Mouse (Mus musculus) heart, postnatal 14 days (tissue): ENCODE data around the gene Dusp22. TPM values are rescaled to one million over a fixed set of nuclear protein-coding genes. Genes with fewer than 3 reads are reported as not detected.

ENCODE experiments used
- DNase-seq, 2 experiments: peaks; one replicate each; pipeline ENCODE4 v3.0.0; 2021 to 2022
- intact Hi-C: fragments of 180-260 bp; cut with DNase I; formaldehyde crosslinking; loops from one replicate; pipeline ENCODE4 v1.15.1; 2025
- long read RNA-seq, 2 experiments: library from polyadenylated mRNA; stranded (forward); transcript quantifications; one replicate each; pipeline ENCODE4 v2.0.0; 2021
- total RNA-seq, 2 experiments: library from RNA; stranded (reverse); gene quantifications; 2 replicates each; pipeline ENCODE4 v1.2.3; 2021

Dusp22 gene
- 10 to 100 TPM; 19.6 to 19.9 TPM for total RNA-seq
- long read RNA-seq, experiment 1, transcript Dusp22-202 (7 exons, 3,015 nt), result minor isoform, 11 of 26 reads
- long read RNA-seq, experiment 1, transcript Dusp22-201 (8 exons, 1,161 nt), result major isoform, 12 of 26 reads
- long read RNA-seq, experiment 1, partial matches to known transcripts, result 1 of 26 reads
- long read RNA-seq, experiment 1, other reads (novel, unspliced or antisense), result 2 of 26 reads
- long read RNA-seq, experiment 2, transcript Dusp22-201 (8 exons, 1,161 nt), result minor isoform, 14 of 35 reads
- long read RNA-seq, experiment 2, transcript Dusp22-202 (7 exons, 3,015 nt), result major isoform, 20 of 35 reads
- long read RNA-seq, experiment 2, partial matches to known transcripts, result 0 of 35 reads
- long read RNA-seq, experiment 2, other reads (novel, unspliced or antisense), result 1 of 35 reads

DNA sequence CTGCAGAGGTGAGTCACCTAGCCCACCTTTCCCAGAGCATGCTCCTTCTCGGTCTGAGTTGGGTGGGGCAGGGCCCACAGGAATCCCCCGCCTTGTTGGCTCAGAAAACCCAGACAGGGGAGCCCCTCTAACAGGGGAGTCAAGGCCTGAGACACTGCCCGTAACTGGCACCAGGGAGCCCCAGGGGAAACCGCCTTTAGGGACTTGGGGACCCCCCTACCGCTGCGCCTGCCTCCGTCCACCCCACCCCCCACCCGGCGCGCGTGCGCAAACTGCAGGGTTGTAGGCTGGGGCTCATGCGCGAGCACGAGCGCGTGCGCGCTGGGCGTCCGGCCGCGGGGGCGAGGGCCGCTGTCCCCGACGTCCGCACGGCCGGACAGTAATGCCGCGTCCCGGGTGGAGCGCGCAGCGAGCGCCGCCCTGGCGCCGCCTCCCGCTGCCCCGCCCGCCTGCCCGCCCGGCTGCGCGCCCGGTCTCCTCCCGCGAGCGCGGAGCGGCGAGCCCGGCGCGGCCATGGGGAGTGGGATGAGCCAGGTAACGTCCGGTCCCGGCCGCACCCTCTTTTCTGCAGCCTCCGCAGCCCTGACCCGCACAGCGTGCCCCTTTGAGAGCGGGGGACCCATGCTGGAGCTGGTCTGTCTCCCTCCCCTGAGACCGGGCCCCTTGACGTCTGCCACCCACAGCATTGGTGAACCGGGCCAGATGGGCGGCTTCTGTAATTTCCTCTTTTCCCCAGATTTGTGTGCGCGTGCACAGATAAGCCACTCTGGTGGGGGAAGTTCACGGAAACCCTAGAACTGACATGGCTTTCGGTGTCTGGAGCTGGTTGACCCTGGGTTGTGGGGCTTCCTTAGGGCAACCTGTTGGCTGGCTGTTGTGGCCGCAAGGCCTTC is at the start of gene Dusp22:
Dusp22 (plus strand) TSS at position 387 of the 893 bp plus-strand sequence.
- DNase-seq, result peak; percentile 93 to 95
- intact Hi-C loops, result loop anchor here (2.0 to 10.0 kb wide), 2 partner anchors 111 to 315 kb away; partner anchors contain the start of genes Exoc2 and Gm5447

DNA sequence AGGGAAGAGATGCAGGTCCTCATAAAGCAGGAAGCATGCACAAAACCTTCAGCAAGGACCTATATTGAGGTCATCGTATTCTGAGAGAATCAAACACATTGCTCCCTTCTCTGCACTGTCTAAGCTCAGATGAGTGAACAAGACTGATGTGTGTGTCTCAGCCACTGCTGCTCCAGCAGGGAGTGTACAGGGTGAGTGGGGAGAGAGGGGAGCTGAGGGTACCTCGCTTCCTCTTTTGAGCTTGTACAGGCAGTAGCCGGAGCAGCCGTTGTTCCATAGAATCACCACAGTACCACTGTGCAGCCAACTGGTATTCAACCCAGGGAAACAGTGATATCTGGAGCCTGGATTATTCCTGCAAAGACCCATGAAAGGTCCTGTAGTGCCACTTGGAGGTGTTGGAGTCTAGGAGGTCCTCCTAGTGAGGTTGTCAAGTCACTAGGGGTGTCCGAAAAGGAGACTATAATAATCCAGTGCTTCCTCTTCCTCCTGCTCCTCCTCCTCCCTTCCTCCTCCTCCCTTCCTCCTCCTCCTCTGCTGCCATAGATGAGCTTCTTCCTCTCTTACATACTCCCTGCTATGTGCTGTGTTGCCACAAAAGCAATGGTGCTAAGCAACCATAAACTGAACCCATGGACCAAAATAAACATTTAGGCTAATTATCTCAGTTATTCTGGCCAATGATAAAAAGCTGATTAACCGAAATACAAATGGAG is 47.6 kb upstream of the Dusp22 start:
- intact Hi-C loops, result no loop called here
- DNase-seq, result no peak

DNA sequence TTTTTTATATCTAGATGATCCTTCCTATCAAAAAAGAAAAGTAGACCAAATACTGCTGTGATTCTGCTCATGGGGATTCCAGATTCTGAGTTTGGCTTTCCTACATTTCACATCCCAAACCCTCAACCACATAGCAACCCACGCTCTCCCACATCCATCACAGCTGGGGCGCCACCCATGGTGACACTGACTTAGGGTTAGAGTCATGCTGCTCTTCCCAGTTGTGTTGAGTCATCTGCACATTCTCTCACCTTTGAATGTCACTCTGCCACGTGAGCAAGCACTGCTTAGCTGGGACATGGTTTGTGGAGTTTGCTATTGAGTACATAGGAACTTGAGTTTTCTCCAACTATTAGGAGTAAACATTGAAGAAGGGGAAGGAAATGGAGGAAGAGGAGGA is 40.1 kb upstream of the Dusp22 start:
- intact Hi-C loops, result no loop called here
- no peak for DNase-seq

DNA sequence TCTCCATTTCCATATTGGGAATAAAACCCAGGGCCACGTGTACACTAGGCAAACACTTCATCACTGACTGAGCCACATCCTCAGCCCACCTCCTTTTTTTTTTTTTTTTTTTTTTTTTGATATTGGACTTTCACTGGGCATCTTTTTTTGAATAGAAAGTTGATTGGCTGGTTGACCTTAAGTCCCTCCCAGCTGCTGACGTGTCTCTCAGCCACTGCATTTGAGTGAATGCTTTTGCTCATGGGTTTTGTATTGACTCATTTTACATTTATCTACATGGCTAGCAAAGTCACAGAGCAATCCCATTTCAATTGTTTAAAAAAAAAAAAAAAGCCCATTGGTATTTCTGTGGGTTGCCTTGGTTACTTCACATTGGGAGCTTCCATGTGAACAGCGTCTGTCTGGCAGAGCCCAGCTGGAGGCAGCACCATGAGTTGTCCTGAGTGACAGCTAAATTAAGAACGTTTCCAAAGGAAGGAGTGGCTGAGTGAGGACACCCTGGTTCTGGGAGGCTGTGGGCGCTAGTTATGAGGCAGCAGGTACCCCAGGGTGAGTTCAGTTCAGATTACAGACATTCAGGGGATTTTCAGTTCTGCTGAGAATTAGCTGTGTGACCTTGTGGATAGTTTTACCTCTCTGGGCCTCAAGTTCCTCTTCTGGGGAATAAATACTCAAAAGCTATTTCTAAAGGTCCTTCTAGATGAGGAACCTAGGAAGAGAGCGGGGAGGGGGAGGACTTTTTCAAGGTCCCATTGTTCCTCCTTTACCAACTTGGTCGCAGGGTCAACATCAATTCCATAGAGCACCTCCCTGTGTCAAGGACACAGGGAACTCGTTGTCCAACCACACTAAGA is 31.4 kb upstream of the Dusp22 start:
- no peak for DNase-seq
- intact Hi-C loops, result no loop called here

- DNase-seq, result no peak
- intact Hi-C loops, result no loop called here
These were observed 29.9 kb upstream of the Dusp22 start for GRCm38 (mm10) chr13:30629794-30630410.

DNA sequence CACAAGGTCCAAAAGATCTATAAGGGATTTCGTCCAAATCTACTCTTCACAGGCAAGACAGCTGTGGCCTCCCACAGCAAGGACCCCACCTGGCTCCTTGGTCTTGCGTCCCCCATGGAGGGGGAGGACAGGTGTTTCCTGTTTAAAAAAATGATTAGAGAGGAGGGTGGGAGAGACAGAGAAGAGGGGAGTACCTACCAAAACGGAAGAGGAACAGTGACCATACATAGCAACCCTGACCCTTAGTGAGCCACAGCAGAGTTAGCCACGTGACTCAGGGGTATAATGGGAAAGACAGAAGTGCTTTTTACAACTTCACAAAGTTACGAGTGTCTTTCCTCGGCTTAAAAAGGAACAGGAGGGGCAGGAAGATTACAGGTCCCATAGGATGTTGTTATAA is 26.8 kb upstream of the Dusp22 start:
- intact Hi-C loops, result no loop called here
- DNase-seq, result no peak

DNA sequence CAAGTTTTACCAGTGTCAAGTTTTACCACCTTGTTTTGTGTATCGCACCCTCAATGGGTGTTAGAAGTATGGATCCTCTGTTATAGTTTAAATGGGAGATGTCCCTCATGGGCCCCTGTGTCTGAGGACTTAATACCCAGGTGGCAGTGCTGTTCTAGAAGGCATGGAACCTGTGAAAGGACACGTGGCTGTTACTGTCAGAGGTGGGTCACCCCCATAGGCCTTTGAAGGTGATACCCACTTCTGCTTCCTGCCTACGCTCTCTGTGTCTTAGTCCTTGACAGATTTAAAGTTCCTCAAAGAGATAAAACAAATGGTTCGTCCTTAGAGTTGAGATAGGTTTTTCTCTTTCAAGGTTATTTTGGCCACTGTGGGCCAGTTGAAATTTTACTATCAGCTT is 23.3 kb upstream of the Dusp22 start:
- intact Hi-C loops, result no loop called here
- no peak for DNase-seq

DNA sequence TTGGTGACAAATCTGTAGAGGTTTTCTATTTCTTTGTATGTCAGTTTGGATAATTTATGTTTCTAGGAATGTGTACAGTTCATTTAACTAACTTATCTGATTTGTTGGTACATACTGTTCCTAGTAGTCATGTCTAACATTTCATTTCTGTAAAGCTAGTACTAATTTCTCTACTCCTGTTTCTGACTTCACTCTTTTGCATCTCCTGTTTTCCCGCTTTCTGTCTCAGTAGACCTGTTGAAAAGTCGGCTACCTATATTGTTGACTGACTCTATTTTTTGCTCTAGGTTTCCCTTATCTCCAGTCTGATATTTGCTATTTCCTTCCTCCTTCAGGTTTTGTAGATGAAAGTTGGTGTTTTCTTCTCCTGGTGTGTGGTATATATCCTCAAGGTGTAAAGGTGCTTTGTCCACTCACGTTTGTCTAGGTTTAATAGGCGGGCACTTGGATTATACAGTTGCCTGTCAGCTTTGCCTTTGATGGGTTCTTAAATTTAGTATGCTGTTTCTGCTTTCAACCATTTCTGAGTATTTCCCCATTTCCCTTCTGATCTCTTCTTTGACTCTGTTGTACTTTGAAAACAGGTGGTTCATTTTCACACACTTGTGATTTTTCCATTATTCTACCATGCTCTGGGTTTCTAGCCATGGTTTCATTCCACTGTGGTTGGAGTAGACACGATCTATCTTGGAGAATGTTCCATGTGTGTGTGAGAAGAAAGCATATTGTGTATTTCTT is 21.3 kb upstream of the Dusp22 start:
- intact Hi-C loops, result no loop called here
- DNase-seq, result no peak

DNA sequence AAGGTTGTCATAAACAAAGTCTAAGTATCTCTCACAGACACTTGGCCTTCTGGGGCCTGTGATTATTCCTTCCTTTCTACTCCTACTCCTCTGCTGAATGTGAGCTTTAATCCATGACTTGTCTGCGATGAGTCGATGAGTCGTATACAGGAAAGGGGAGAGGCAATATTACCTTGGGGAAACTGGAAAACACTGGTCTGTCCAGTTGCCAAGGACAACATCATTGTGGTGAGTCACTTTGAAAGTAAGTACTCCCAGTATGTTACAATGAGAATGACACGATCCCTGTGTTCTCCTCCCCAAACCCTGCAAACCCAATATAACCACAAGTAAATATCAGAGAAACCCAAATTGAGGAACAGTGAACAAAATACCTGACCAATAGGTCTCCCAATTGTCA is 17.7 kb upstream of the Dusp22 start:
- intact Hi-C loops, result no loop called here

GRCm38 (mm10) chr13:30648461-30648860 is 11.3 kb upstream of the Dusp22 start:
- no peak for DNase-seq
- intact Hi-C loops, result no loop called here

More for the DNA sequence above, 17.7 kb upstream of the Dusp22 start:
- DNase-seq, result no peak

GRCm38 (mm10) chr13:30649197-30649596 is 10.6 kb upstream of the Dusp22 start:
- intact Hi-C loops, result no loop called here
- DNase-seq, result no peak

DNA sequence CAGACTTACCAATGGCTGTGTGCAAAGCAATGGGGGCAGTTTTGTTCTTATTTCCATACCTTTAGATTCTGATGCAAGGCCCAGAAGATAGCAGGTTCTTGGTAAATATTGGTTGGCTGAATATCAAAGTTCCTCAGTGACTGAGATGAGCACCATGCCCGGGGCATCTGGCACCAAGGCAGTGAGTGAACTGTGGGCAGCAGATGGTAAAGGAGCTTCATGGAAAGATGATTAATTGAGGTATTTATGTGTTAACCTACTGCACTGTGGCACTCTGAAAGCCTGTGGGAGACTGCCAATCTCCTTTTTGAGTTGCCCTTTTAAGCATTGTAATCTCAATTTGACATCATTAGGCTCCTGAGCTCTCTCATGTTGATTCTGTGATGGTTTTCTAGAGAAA is 9.1 kb upstream of the Dusp22 start:
- intact Hi-C loops, result loop anchor here (10.0 kb wide), 1 partner anchor 324 kb away; the partner anchor contains the start of genes Exoc2 and Gm5447

DNA sequence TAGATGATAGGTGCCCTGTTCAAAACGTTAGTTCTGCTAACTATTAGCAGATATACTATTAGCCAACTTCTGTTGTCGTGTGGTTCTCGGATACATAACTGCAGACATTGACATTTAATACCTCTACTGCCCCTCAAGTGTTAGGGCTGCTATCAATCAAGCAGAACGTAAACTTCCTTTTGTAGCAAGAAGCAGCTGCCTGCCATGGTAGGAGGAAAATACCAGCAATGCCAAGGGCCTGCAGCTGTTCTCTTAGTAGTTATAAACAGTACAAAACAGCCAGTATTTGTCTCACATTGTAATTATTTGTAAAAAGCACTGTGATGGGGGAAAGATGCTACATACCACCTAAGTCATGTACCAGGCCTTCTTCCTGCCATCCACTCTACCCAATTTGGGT is 6.7 kb upstream of the Dusp22 start:
- intact Hi-C loops, result loop anchor here (10.0 kb wide), 1 partner anchor 322 kb away; the partner anchor contains the start of genes Exoc2 and Gm5447
- no peak for DNase-seq

More for the DNA sequence above, 9.1 kb upstream of the Dusp22 start:
- no peak for DNase-seq

DNA sequence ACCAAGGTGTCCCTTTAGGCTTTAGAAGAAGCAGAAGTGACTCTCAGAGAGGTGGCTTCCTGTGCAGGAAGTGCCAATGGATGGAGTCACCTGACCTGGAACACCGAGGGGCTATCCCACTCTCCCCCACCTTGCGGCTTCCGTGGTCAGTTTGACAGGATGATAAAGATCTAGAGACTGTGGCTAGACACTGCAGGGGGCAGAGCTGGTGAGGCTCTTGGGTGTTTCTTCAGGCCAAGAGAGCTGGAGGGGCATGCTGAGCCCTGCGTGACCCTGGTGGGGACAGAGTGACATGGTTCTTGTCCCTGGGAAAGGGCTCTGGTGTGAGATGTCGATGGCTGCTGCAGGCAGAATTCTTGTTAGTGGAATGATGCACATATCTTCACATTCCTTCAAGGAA is 5.3 kb upstream of the Dusp22 start:
- DNase-seq, result no peak
- intact Hi-C loops, result loop anchor here (10.0 kb wide), 1 partner anchor 320 kb away; the partner anchor contains the start of genes Exoc2 and Gm5447

DNA sequence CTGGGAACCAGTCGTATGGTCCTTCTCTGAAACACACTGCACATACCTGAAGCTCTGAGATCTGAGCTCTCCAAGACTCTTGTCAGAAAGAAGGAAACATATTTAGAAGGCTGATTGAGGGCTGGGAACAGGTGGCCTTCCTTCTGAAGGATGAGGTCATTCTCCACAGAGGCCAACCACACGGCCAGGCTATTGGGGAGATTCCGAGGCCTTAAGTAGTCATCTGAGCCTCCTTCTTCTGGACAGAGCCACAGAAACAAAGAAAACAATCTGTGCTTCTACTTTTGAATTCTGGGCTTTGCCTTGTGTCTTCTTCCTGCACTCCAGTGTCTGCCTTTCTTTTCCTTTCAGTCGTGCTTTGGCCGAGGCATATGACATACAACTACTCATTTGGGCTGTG is 2.9 kb upstream of the Dusp22 start:
- intact Hi-C loops, result loop anchor here (10.0 kb wide), 1 partner anchor 318 kb away; the partner anchor contains the start of genes Exoc2 and Gm5447

GRCm38 (mm10) chr13:30657779-30658178 is 2.0 kb upstream of the Dusp22 start:
- intact Hi-C loops, result loop anchor here (2.0 to 10.0 kb wide), 2 partner anchors 109 to 317 kb away; partner anchors contain the start of genes Exoc2 and Gm5447
- DNase-seq, result no peak

More for the DNA sequence above, 2.9 kb upstream of the Dusp22 start:
- DNase-seq, result no peak

GRCm38 (mm10) chr13:30658201-30658996 is 1.4 kb upstream of the Dusp22 start:
- intact Hi-C loops, result loop anchor here (2.0 to 10.0 kb wide), 2 partner anchors 110 to 316 kb away; partner anchors contain the start of genes Exoc2 and Gm5447

More at GRCm38 (mm10) chr13:30658201-30658996, 1.4 kb upstream of the Dusp22 start:
- no peak for DNase-seq
